Mouse (Mus musculus) stomach, adult 2 months (tissue): ENCODE measurements around the gene Doc2g. TPM values are rescaled to one million over a fixed set of nuclear protein-coding genes. Genes with fewer than 3 reads are reported as not detected.

Experiments used
- polyA plus RNA-seq: library from polyadenylated mRNA; depleted of rRNA; stranded (reverse); fragments of >200 nt; gene quantifications from 2 replicates; pipeline ENCODE4 v1.2.3, GENCODE M21; 2012; rRNA removed

Gene Doc2g
- polyA plus RNA-seq = 6.4 and 6.9 TPM in 2 replicates

GRCm38 (mm10) chr19:4003112-4003511, at the start of gene Doc2g:
TSS of gene Doc2g (plus strand) at chr19:4003313.

GRCm38 (mm10) chr19:3958470-3958869, 44.6 kb upstream of the Doc2g start, which contains the start of gene Aldh3b3:
TSS of gene Aldh3b3 (plus strand) at chr19:3958645.

GRCm38 (mm10) chr19:3972229-3972628, 30.9 kb upstream of the Doc2g start, which contains the start of gene Aldh3b2:
TSS of gene Aldh3b2 (plus strand) at chr19:3972328.

GRCm38 (mm10) chr19:3986334-3986733, 16.8 kb upstream of the Doc2g start, which contains the start of gene Acy3:
TSS of gene Acy3 (plus strand) at chr19:3986570.

GRCm38 (mm10) chr19:3992416-3992815, 10.7 kb upstream of the Doc2g start, which contains the start of gene Tbx10:
TSS of gene Tbx10 (plus strand) at chr19:3992752.

GRCm38 (mm10) chr19:4000119-4000900, 2.8 kb upstream of the Doc2g start, which contains the start of the genes Nudt8 and Gm49405:
TSS of gene Nudt8 (plus strand) at chr19:4000580.
TSS of gene Gm49405 (plus strand) at chr19:4000626.

GRCm38 (mm10) chr19:4012432-4013022, 9.4 kb downstream of the Doc2g start, which contains the start of gene Ndufv1:
TSS of gene Ndufv1 (minus strand) at chr19:4012806.

GRCm38 (mm10) chr19:4037788-4038232, 34.7 kb downstream of the Doc2g start, which contains the start of gene Gstp1:
TSS of gene Gstp1 (minus strand) at chr19:4037985.

GRCm38 (mm10) chr19:4045966-4046865, 43.1 kb downstream of the Doc2g start, which contains the start of gene Gstp2:
TSS of gene Gstp2 (minus strand) at chr19:4046023.

Other genes with a start within 250 kb of the Doc2g start
- gene Kmt5b, start 235.9 kb upstream of the Doc2g start, polyA plus RNA-seq = 3.0 and 4.4 TPM in 2 replicates
- 32.5 and 46.5 TPM in 2 replicates for gene Chka, start 151.5 kb upstream of the Doc2g start, polyA plus RNA-seq
- gene Tcirg1, start 96.2 kb upstream of the Doc2g start, polyA plus RNA-seq = 67.3 and 72.2 TPM in 2 replicates
- 180 and 250 TPM in 2 replicates for gene Ndufs8, start 90.5 kb upstream of the Doc2g start, polyA plus RNA-seq
- 2.0 TPM in 2 replicates for gene Aldh3b1, start 73.5 kb upstream of the Doc2g start, polyA plus RNA-seq
- 31.5 and 46.6 TPM in 2 replicates for gene Unc93b1, start 68.1 kb upstream of the Doc2g start, polyA plus RNA-seq
- gene Aldh3b3, start 44.7 kb upstream of the Doc2g start, polyA plus RNA-seq = 0.15 and 0.23 TPM in 2 replicates
- 32.2 and 43.3 TPM in 2 replicates for gene Aldh3b2, start 31.0 kb upstream of the Doc2g start, polyA plus RNA-seq
- gene Acy3, start 16.7 kb upstream of the Doc2g start, polyA plus RNA-seq = 11.4 and 16.6 TPM in 2 replicates
- not detected in 2 replicates for gene Tbx10, start 10.6 kb upstream of the Doc2g start, polyA plus RNA-seq
- gene Nudt8, start 2.7 kb upstream of the Doc2g start, polyA plus RNA-seq = 14.0 and 30.7 TPM in 2 replicates
- gene Gm49405, start 2.7 kb upstream of the Doc2g start, polyA plus RNA-seq = 0.82 and 1.4 TPM in 2 replicates
- gene Ndufv1, start 9.5 kb downstream of the Doc2g start, polyA plus RNA-seq = 125 and 129 TPM in 2 replicates
- 1,477 and 1,578 TPM in 2 replicates for gene Gstp1, start 34.7 kb downstream of the Doc2g start, polyA plus RNA-seq
- gene Gstp2, start 42.7 kb downstream of the Doc2g start, polyA plus RNA-seq = 160 and 194 TPM in 2 replicates
- gene Gstp3, start 56.3 kb downstream of the Doc2g start, polyA plus RNA-seq = 1.6 and 1.9 TPM in 2 replicates
- not detected in 2 replicates for gene Cabp2, start 78.3 kb downstream of the Doc2g start, polyA plus RNA-seq
- gene Cdk2ap2, start 93.9 kb downstream of the Doc2g start, polyA plus RNA-seq = 155 and 221 TPM in 2 replicates
- gene Pitpnm1, start 96.7 kb downstream of the Doc2g start, polyA plus RNA-seq = 68.7 and 72.3 TPM in 2 replicates
- 25.6 and 32.7 TPM in 2 replicates for gene Aip, start 122.5 kb downstream of the Doc2g start, polyA plus RNA-seq
- not detected in 2 replicates for gene Gpr152, start 136.5 kb downstream of the Doc2g start, polyA plus RNA-seq
- not detected in 2 replicates for gene Cabp4, start 140.7 kb downstream of the Doc2g start, polyA plus RNA-seq
- gene Coro1b, start 145.3 kb downstream of the Doc2g start, polyA plus RNA-seq = 140 and 142 TPM in 2 replicates
- gene Ptprcap, start 150.3 kb downstream of the Doc2g start, polyA plus RNA-seq = 25.8 and 51.7 TPM in 2 replicates
- gene Rps6kb2, start 160.0 kb downstream of the Doc2g start, polyA plus RNA-seq = 37.1 and 39.1 TPM in 2 replicates
- gene Carns1, start 172.2 kb downstream of the Doc2g start, polyA plus RNA-seq = 4.6 and 5.3 TPM in 2 replicates
- gene Tbc1d10c, start 188.0 kb downstream of the Doc2g start, polyA plus RNA-seq = 1.5 and 5.0 TPM in 2 replicates
- gene Ppp1ca, start 188.8 kb downstream of the Doc2g start, polyA plus RNA-seq = 202 and 205 TPM in 2 replicates
- gene Rad9a, start 198.3 kb downstream of the Doc2g start, polyA plus RNA-seq = 8.0 and 9.5 TPM in 2 replicates
- gene Clcf1, start 210.9 kb downstream of the Doc2g start, polyA plus RNA-seq = 6.8 and 7.5 TPM in 2 replicates
- gene AC109138.7, start 211.0 kb downstream of the Doc2g start, polyA plus RNA-seq = not detected in 2 replicates
- gene Pold4, start 228.6 kb downstream of the Doc2g start, polyA plus RNA-seq = 55.0 and 65.2 TPM in 2 replicates